Mouse (Mus musculus) CH12.LX (cell line): Measurements from ENCODE around the gene Ski. TPM values are rescaled to one million over a fixed set of nuclear protein-coding genes. Genes with fewer than 3 reads are reported as not detected.
A peak's percentile ranks its signal among the peaks of the same experiment; 100 is the strongest.
"Not testable (repeated sequence)": the region's sequence is repeated elsewhere in the genome, so short reads cannot be mapped to it uniquely, and the experiment has no call there.

Experiments used
- DNase-seq: peaks from one replicate; pipeline ENCODE4 v3.0.0-alpha.2; 2013; ENCODE audit errors: extremely low read depth
- H3K27ac ChIP-seq: 2 replicates; pipeline ENCODE4 v1.5.1; 2012; ENCODE audit warnings: low read depth, mild to moderate bottlenecking, control low read depth, moderate library complexity; ENCODE audit not compliant: insufficient read depth
- H3K27me3 ChIP-seq: replicated peaks from 2 replicates; pipeline ENCODE3; 2012; ENCODE audit warnings: inconsistent platforms
- H3K36me3 ChIP-seq, 2 experiments: replicated peaks in 1 of 2; 2 replicates each; pipeline versions ENCODE3 to v1.6.1; 2012; ENCODE audit warnings: inconsistent platforms in 1 of 2, low read length in 1 of 2, mild to moderate bottlenecking in 1 of 2, mixed read lengths in 1 of 2, moderate library complexity in 1 of 2; ENCODE audit not compliant: control insufficient read depth in 1 of 2, insufficient read depth in 1 of 2
- H3K4me1 ChIP-seq, 2 experiments: 2 replicates each; pipeline ENCODE4 v1.6.1; 2012; ENCODE audit warnings: inconsistent platforms in 1 of 2, moderate library complexity in 1 of 2; ENCODE audit not compliant: insufficient read depth in 2 of 2, control insufficient read depth in 1 of 2
- H3K4me2 ChIP-seq: 2 replicates; pipeline ENCODE4 v1.6.1; 2012; ENCODE audit warnings: low read depth, mild to moderate bottlenecking, control low read depth; ENCODE audit not compliant: poor library complexity, insufficient read depth, severe bottlenecking
- H3K4me3 ChIP-seq, 3 experiments: fragments of 150-350 bp in 1 of 3; sonication (generic) in 1 of 3; replicated peaks in 1 of 3; 2 replicates each; pipeline versions ENCODE3 to v1.5.1; 2011 to 2012; ENCODE audit warnings: low read depth in 2 of 3, low read length in 2 of 3, mild to moderate bottlenecking in 2 of 3, moderate library complexity in 2 of 3, control low read depth in 1 of 3, improper control_type of control experiment in 1 of 3, inconsistent platforms in 1 of 3, mixed read lengths in 1 of 3; ENCODE audit not compliant: poor library complexity in 1 of 3
- H3K79me2 ChIP-seq: replicated peaks from 2 replicates; pipeline ENCODE4 v1.6.1; 2012; ENCODE audit warnings: mild to moderate bottlenecking, moderate library complexity; ENCODE audit not compliant: control insufficient read depth, poor library complexity, insufficient read depth, severe bottlenecking; ENCODE audit errors: extremely low read depth
- H3K9ac ChIP-seq: 2 replicates; pipeline ENCODE4 v1.6.1; 2012; ENCODE audit warnings: low read depth, mild to moderate bottlenecking, control low read depth, moderate library complexity; ENCODE audit not compliant: insufficient read depth
- H3K9me3 ChIP-seq: replicated peaks from 2 replicates; pipeline ENCODE3; 2012; ENCODE audit warnings: low read length, inconsistent platforms, mixed read lengths
- BHLHE40 ChIP-seq: IDR thresholded peaks from 2 replicates; pipeline ENCODE4 v1.6.1; 2011; ENCODE audit warnings: mild to moderate bottlenecking, low read depth, low read length, improper control_type of control experiment
- CHD2 ChIP-seq: IDR thresholded peaks from 2 replicates; pipeline ENCODE4 v1.6.1; 2011; ENCODE audit warnings: low read length, improper control_type of control experiment
- CTCF ChIP-seq, 2 experiments: IDR thresholded peaks in 1 of 2; conservative IDR thresholded peaks in 1 of 2; 2 replicates each; pipeline ENCODE4 v1.5.1; 2011 to 2012; ENCODE audit warnings: low read depth in 2 of 2, low read length in 2 of 2, improper control_type of control experiment in 1 of 2, inconsistent platforms in 1 of 2, mild to moderate bottlenecking in 1 of 2, moderate library complexity in 1 of 2
- E2F4 ChIP-seq: IDR thresholded peaks from 2 replicates; pipeline ENCODE4 v1.6.1; 2011; ENCODE audit warnings: low read depth, low read length, improper control_type of control experiment; ENCODE audit not compliant: insufficient replicate concordance
- ELF1 ChIP-seq: IDR thresholded peaks from 2 replicates; pipeline ENCODE4 v1.6.1; 2014; ENCODE audit warnings: low read depth, mild to moderate bottlenecking, inconsistent platforms, low read length, improper control_type of control experiment
- ETS1 ChIP-seq: conservative IDR thresholded peaks from 2 replicates; pipeline ENCODE4 v1.6.1; 2012; ENCODE audit warnings: low read depth, mild to moderate bottlenecking, inconsistent platforms, low read length, improper control_type of control experiment, moderate library complexity
- IRF4 ChIP-seq: IDR thresholded peaks from 2 replicates; pipeline ENCODE4 v1.6.1; 2014; ENCODE audit warnings: low read depth, mild to moderate bottlenecking, inconsistent platforms, low read length, improper control_type of control experiment
- JUN ChIP-seq: IDR thresholded peaks from 2 replicates; pipeline ENCODE4 v1.6.1; 2011; ENCODE audit warnings: low read depth, mild to moderate bottlenecking, low read length, improper control_type of control experiment, moderate library complexity; ENCODE audit not compliant: insufficient read depth
- KAT2A ChIP-seq: IDR thresholded peaks from 2 replicates; pipeline ENCODE4 v1.6.1; 2012; ENCODE audit warnings: low read length, improper control_type of control experiment, inconsistent platforms; ENCODE audit not compliant: insufficient replicate concordance
- MAFK ChIP-seq: IDR thresholded peaks from 2 replicates; pipeline ENCODE4 v1.6.1; 2011; ENCODE audit warnings: low read length, improper control_type of control experiment; ENCODE audit not compliant: insufficient replicate concordance
- MEF2A ChIP-seq: IDR thresholded peaks from 2 replicates; pipeline ENCODE4 v1.6.1; 2014; ENCODE audit warnings: low read depth, mild to moderate bottlenecking, inconsistent platforms, low read length, improper control_type of control experiment, borderline replicate concordance
- MXI1 ChIP-seq: IDR thresholded peaks from 2 replicates; pipeline ENCODE4 v1.6.1; 2011; ENCODE audit warnings: mild to moderate bottlenecking, low read depth, low read length, improper control_type of control experiment
- MYC ChIP-seq: IDR thresholded peaks from 2 replicates; pipeline ENCODE4 v1.6.1; 2011; ENCODE audit warnings: low read depth, mild to moderate bottlenecking, improper control_type of control experiment, low read length
- NELFE ChIP-seq: IDR thresholded peaks from 2 replicates; pipeline ENCODE4 v1.6.1; 2011; ENCODE audit warnings: low read depth, low read length, improper control_type of control experiment
- POLR2AphosphoS2 ChIP-seq: IDR thresholded peaks from 2 replicates; pipeline ENCODE4 v1.6.1; 2011; ENCODE audit warnings: low read depth, low read length, improper control_type of control experiment
- RAD21 ChIP-seq: IDR thresholded peaks from 2 replicates; pipeline ENCODE4 v1.6.1; 2011; ENCODE audit warnings: low read depth, mild to moderate bottlenecking, low read length, improper control_type of control experiment, moderate library complexity
- SMC3 ChIP-seq: IDR thresholded peaks from 2 replicates; pipeline ENCODE4 v1.6.1; 2011; ENCODE audit warnings: low read depth, low read length, improper control_type of control experiment
- TCF12 ChIP-seq: IDR thresholded peaks from 2 replicates; pipeline ENCODE4 v1.6.1; 2014; ENCODE audit warnings: low read depth, mild to moderate bottlenecking, inconsistent platforms, low read length, improper control_type of control experiment
- UBTF ChIP-seq: IDR thresholded peaks from 2 replicates; pipeline ENCODE4 v1.6.1; 2012; ENCODE audit warnings: low read depth, mild to moderate bottlenecking, inconsistent platforms, low read length, improper control_type of control experiment, moderate library complexity
- ZC3H11A ChIP-seq: IDR thresholded peaks from 2 replicates; pipeline ENCODE4 v1.6.1; 2012; ENCODE audit warnings: low read depth, mild to moderate bottlenecking, inconsistent platforms, low read length, improper control_type of control experiment
- ZKSCAN1 ChIP-seq: IDR thresholded peaks from 2 replicates; pipeline ENCODE4 v1.6.1; 2012; ENCODE audit warnings: low read depth, inconsistent platforms, low read length, improper control_type of control experiment, borderline replicate concordance
- ZNF384 ChIP-seq: IDR thresholded peaks from 2 replicates; pipeline ENCODE4 v1.6.1; 2012; ENCODE audit warnings: low read depth, low read length, improper control_type of control experiment, inconsistent platforms
- dilution Hi-C: fragments of 300-500 bp; cut with MboI; formaldehyde crosslinking; loops from 2 replicates; pipeline ENCODE4 v1.14.3; 2020; ENCODE audit warnings: low sequenced_read_pairs; ENCODE audit not compliant: extremely low pct_unique_long_range_greater_than_20kb, extremely low pct_ligation_motif_present
- in situ Hi-C: fragments of 300-500 bp; cut with MboI; formaldehyde crosslinking; loops from 3 replicates; pipeline ENCODE4 v1.14.3; 2019; ENCODE audit warnings: low sequenced_read_pairs, low pct_ligation_motif_present, low pct_unique_long_range_greater_than_20kb, mixed read lengths
- polyA plus RNA-seq: library from polyadenylated mRNA; unstranded; fragments of >175 nt; gene quantifications from 2 replicates; pipeline ENCODE4 v1.2.1, GENCODE M21; 2012; ENCODE audit warnings: low read depth; ENCODE audit not compliant: insufficient read length
- total RNA-seq, 2 experiments: library from RNA; depleted of rRNA; stranded (reverse); fragments of 300-350 nt in 1 of 2; fragments of >200 nt in 1 of 2; gene quantifications; 2 replicates each; pipeline ENCODE4 v1.2.3; 2012 to 2014

Gene Ski
- total and polyA plus RNA-seq, 3 experiments, result 4.1 to 17.9 (median 10.1) TPM

DNA sequence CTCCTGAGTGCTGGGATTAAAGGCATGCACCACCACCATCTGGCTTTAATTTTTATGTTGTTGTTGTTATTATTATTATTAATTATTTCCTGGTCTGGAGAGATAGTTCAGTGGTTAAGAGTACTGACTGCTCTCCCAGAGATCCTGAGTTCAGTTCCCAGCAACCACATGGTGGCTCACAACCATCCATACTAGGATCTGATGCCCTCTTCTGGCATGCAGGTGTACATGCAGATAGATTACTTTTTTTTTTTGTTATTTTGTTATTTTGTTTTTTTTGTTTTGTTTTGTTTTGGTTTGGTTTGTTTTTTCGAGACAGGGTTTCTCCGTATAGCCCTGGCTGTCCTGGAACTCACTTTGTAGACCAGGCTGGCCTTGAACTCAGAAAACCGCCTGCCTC, 25.7 kb upstream of the Ski start:
- DNase-seq, H3K9me3 ChIP-seq, H3K27ac ChIP-seq, H3K36me3 ChIP-seq, H3K4me3 ChIP-seq, H3K4me2 ChIP-seq, H3K79me2 ChIP-seq, H3K27me3 ChIP-seq, H3K9ac ChIP-seq, dilution Hi-C loops: not testable (repeated sequence)
- in situ Hi-C loops, result loop anchor here (5.0 to 25.0 kb wide), 4 partner anchors 56 to 363 kb away; partner anchors contain the start of genes Hes5 and Pank4
- TF ChIP-seq SMC3 (peak; percentile 3; the same call in 1 of the 2 replicates), ZNF384 (peak; percentile 29; the same call in 1 of the 2 replicates), RAD21 (peak; percentile 20), CTCF (conservative IDR thresholded peaks at IDR 0.05 in 1 of 2, IDR thresholded peaks at IDR 0.05 in 1 of 2; ENCODE audit: low read depth in 2 of 2, low read length in 2 of 2) (peak in 1 of 2 experiments; percentile 38; a peak in 1 of 4 replicates)
- H3K4me1 ChIP-seq, result peaks cover 37 to 68% of the 10 kb centered on the region in 2 experiments

DNA sequence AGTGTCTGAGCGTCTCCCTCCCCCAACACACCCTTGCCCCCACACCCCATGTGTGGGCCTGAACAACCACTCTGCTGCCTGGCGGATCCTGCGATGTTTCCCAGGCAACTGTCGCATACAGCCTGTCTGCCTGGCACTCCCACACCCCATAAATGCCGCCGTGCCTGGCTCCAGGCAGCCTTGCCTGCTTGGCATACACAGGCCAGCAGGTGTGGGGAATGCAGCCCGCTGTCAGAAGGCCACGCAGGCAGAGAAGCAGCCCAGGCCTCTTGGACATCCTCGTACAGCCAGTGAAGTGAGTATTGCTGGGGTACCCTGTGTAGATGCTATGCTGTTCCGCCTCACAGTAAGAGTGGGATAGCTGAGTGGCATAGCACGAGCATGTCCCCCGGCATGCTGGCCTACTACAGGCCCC, 24.3 kb upstream of the Ski start:
- Histone ChIP-seq H3K36me3 (no peaks in the 10 kb centered on the region), H3K9ac (no peak overlapping the region), H3K27me3 (peaks cover 11% of the 10 kb centered on the region), H3K4me1 (peaks cover 37 to 59% of the 10 kb centered on the region in 2 experiments), H3K4me3 (no peak overlapping the region), H3K9me3 (peaks cover 4% of the 10 kb centered on the region), H3K79me2 (no peaks in the 10 kb centered on the region), H3K27ac (no peak overlapping the region), H3K4me2 (no peak overlapping the region)
- dilution Hi-C loops (no loop called here), in situ Hi-C loops (loop anchor here (5.0 to 25.0 kb wide), 4 partner anchors 54 to 362 kb away; partner anchors contain the start of genes Hes5 and Pank4)
- no peak for DNase-seq
- no peak for TF ChIP-seq POLR2AphosphoS2
- TF ChIP-seq ZNF384, result no peak
- TF ChIP-seq MXI1, result no peak
- no peak for TF ChIP-seq NELFE
- TF ChIP-seq TCF12, result no peak
- TF ChIP-seq ZC3H11A, result no peak
- no peak for TF ChIP-seq E2F4
- no peak for TF ChIP-seq MAFK
- TF ChIP-seq BHLHE40, result no peak

DNA sequence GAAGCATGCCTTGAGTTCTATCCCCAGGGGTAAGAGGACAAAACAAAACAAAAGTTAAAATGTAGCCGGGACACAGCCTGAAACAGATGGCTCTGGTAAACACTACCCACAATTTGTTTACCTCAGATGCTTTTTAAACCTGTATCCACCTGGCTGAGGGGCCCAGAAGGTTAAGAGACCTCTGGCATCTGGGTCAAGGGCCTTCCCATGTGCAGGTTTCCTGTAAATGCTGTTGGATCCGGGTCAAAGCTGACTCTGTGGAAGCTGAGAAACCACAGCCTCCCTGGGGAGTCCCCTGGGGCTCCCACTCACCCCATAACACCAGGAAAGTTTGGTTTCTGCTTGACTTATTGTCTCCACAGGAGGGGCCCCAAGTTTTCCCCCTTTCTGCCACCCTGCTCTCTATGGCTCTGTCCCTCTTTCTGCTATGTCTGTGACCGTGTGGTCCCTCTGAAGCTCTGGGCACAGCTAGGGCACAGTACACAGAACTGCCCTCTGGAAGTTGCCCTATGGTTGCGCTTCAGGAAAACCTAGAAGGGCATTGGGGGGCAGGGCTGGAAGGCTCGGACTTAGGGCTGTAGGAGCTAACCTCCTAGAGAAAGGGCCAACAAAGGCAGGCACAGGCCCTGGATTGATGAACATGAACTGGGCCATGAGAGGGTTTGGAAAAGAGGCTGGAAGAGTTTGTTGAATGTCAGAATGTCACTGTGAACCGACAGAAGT, 23.5 kb upstream of the Ski start:
- in situ Hi-C loops, result loop anchor here (5.0 to 25.0 kb wide), 4 partner anchors 54 to 361 kb away; partner anchors contain the start of genes Hes5 and Pank4
- Histone ChIP-seq H3K4me1 (peaks cover 37 to 52% of the 10 kb centered on the region in 2 experiments), H3K4me3 (no peak overlapping the region), H3K9me3 (peaks cover 4% of the 10 kb centered on the region), H3K9ac (no peak overlapping the region), H3K79me2 (no peaks in the 10 kb centered on the region), H3K27me3 (peaks cover 14% of the 10 kb centered on the region), H3K36me3 (no peaks in the 10 kb centered on the region), H3K4me2 (peak overlapping the region; percentile 41), H3K27ac (no peak overlapping the region)
- dilution Hi-C loops, result no loop called here
- peak; percentile 50 for DNase-seq
- TF ChIP-seq ZNF384, result no peak
- peak; percentile 69 for TF ChIP-seq BHLHE40
- TF ChIP-seq MEF2A, result peak; percentile 74
- peak; percentile 65; the same call in 1 of the 2 replicates for TF ChIP-seq IRF4
- no peak for TF ChIP-seq KAT2A
- no peak for TF ChIP-seq POLR2AphosphoS2
- no peak for TF ChIP-seq ZKSCAN1
- TF ChIP-seq JUN, result no peak
- TF ChIP-seq TCF12, result peak; percentile 84
- TF ChIP-seq ELF1, result 0 out of 2 replicates have a peak, but pooled peaks have one; percentile 24
- no peak for TF ChIP-seq UBTF
- peak; percentile 50; the same call in 1 of the 2 replicates for TF ChIP-seq MYC
- peak; percentile 65 for TF ChIP-seq ETS1
- no peak; the same call in 1 of the 2 replicates for TF ChIP-seq CHD2
- no peak for TF ChIP-seq RAD21
